Mouse (Mus musculus) kidney, postnatal 0 days (tissue): Measurements from ENCODE around the gene Sapcd1. TPM values are rescaled to one million over a fixed set of nuclear protein-coding genes. Genes with fewer than 3 reads are reported as not detected.
A peak's percentile ranks its signal among the peaks of the same experiment; 100 is the strongest.

ENCODE experiments used
- ATAC-seq: fragments of 200-750 bp; cut with Nextera tagmentation; replicated peaks from 2 replicates; pipeline ENCODE4 v1.8.0; 2017; ENCODE audit warnings: low read depth, moderate number of reproducible peaks, moderate TSS enrichment, moderate library complexity; ENCODE audit not compliant: low FRiP score
- DNase-seq: peaks from one replicate; pipeline ENCODE4 v3.0.0-alpha.2; 2016; ENCODE audit warnings: low spot score
- H3K27ac ChIP-seq: fragments of 300-500 bp; sonication (generic); 2 replicates; pipeline ENCODE4 v1.5.1; 2014; ENCODE audit warnings: mild to moderate bottlenecking
- H3K27me3 ChIP-seq: fragments of 300-500 bp; sonication (generic); 2 replicates; pipeline ENCODE4 v1.6.1; 2014; ENCODE audit warnings: low read length, mixed read lengths; ENCODE audit not compliant: insufficient read depth
- H3K36me3 ChIP-seq: fragments of 300-500 bp; sonication (generic); 2 replicates; pipeline ENCODE4 v1.6.1; 2014; ENCODE audit warnings: low read length, mixed read lengths; ENCODE audit not compliant: insufficient read depth
- H3K4me1 ChIP-seq: fragments of 300-500 bp; sonication (generic); replicated peaks from 2 replicates; pipeline ENCODE4 v1.6.1; 2014; ENCODE audit warnings: antibody characterized with exemption, low read length, mixed read lengths; ENCODE audit not compliant: insufficient read depth
- H3K4me2 ChIP-seq: fragments of 300-500 bp; sonication (generic); 2 replicates; pipeline ENCODE4 v1.6.1; 2014; ENCODE audit warnings: mild to moderate bottlenecking, low read length, moderate library complexity, mixed read lengths
- H3K4me3 ChIP-seq: fragments of 300-500 bp; sonication (generic); replicated peaks from 2 replicates; pipeline ENCODE4 v1.5.1; 2014; ENCODE audit warnings: low read depth, low read length
- H3K9ac ChIP-seq: fragments of 300-500 bp; sonication (generic); 2 replicates; pipeline ENCODE4 v1.6.1; 2014; ENCODE audit warnings: low read depth, low read length
- H3K9me3 ChIP-seq: fragments of 300-500 bp; sonication (generic); replicated peaks from 2 replicates; pipeline ENCODE4 v1.6.1; 2016; ENCODE audit warnings: low read length, inconsistent platforms, mixed read lengths
- CTCF ChIP-seq: IDR thresholded peaks from 2 replicates; pipeline ENCODE4 v1.5.1; 2016; ENCODE audit warnings: antibody characterized with exemption, low read depth, mild to moderate bottlenecking, moderate library complexity
- WGBS: fragments of 180-500 bp; shearing (Covaris S2); extraction: QIAGEN DNeasy Blood & Tissue Kit; methylation state at CpG from one replicate; pipeline ENCODE4 v1.1.7; 2014; 5-methylcytosine and 5-hydroxymethylcytosine counted together
- polyA plus RNA-seq: library from polyadenylated mRNA; unstranded; fragments of >200 nt; fragmentation: Nextera tagmentation; extraction: Ambion mirVana; gene quantifications from 2 replicates; pipeline ENCODE4 v1.2.1, GENCODE M21; 2015

The Sapcd1 gene
- polyA plus RNA-seq, 1 experiment from 2014 or later, result 3.7 TPM

DNA sequence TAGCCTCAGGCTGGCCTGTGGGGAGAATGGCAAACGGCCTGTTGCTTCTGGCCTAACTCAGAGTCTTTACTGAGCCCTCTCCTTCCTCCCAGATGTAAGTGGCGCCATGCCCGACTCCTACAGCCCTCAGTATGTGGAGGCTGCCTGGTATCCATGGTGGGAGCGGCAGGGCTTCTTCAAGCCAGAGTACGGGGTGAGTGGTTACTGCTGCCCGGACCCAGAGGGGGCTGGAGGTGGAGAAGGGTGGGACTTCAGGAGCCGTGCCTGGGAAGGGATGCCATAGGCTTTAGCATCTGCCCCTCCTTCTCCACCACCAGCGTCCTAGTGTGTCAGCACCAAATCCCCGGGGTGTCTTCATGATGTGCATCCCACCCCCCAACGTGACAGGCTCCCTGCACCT is 22.7 kb downstream of the Sapcd1 start:
- ATAC-seq, result no peak
- Histone ChIP-seq H3K4me3 (no peak overlapping the region), H3K4me2 (no peak overlapping the region), H3K9ac (no peak overlapping the region), H3K27me3 (no peaks in the 10 kb centered on the region), H3K9me3 (no peaks in the 10 kb centered on the region), H3K4me1 (peaks cover 7% of the 10 kb centered on the region), H3K36me3 (peaks cover 34% of the 10 kb centered on the region), H3K27ac (no peak overlapping the region)
- no peak for DNase-seq
- 89% methylated on average over 10 of the region's 10 CpGs for WGBS
- no peak for TF ChIP-seq CTCF

- peaks cover 34% of the 10 kb centered on the region for H3K36me3 ChIP-seq
- 95% methylated on average over 17 of the region's 17 CpGs for WGBS
Observed at GRCm38 (mm10) chr17:35004075-35004717, 23.6 kb downstream of the Sapcd1 start.

DNA sequence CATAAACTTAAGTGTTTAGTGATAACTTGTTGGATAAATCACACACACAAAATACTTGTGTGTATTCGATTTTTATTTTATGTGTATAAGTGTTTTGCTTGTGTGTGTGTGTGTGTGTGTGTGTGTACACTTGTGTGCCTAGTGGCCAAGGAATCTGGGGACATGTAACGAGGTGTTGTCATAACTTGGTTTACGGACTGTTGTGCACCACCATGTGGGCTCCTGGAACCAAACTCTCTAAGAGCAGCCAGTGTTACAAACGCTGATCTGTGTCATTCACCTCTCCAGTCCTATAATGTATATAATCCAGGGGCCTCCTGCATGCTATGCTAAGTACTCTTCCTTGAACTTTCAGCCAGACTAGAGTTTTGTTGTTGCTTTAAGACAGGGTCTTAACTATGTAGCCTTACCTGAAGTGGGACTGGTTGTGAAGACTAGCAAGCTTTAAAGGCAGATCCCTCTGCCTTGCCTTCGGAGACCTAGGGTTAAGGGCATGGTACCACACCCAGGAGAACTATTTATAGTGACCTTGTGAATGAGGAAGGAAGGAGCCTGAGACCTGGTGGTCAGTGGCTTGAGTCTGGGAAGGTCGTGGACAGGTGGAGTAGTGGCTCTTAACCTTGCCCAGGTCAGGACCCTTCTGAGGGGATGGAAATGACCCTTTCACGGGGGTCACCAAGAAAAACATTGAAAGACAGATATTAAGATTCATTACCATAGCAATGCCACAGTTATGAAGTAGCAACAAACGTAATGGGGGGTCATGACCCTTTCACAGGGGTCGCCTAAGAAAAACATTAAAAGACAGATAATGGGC is 24.6 kb downstream of the Sapcd1 start:
- no peak for DNase-seq
- no peak for ATAC-seq
- peaks cover 14% of the 10 kb centered on the region for H3K4me1 ChIP-seq
- peaks cover 31% of the 10 kb centered on the region for H3K36me3 ChIP-seq
- H3K27ac ChIP-seq, result 0 out of 2 replicates have a peak overlapping the region, but pooled peaks have one; percentile 19
- H3K4me3 ChIP-seq, result no peak overlapping the region
- no peaks in the 10 kb centered on the region for H3K9me3 ChIP-seq
- H3K4me2 ChIP-seq, result peak overlapping the region; percentile 100; the same call in 1 of the 2 replicates
- 0 out of 2 replicates have a peak overlapping the region, but pooled peaks have one; percentile 8 for H3K9ac ChIP-seq
- TF ChIP-seq CTCF, result no peak
- 47% methylated on average over 9 of the region's 9 CpGs for WGBS
- no peaks in the 10 kb centered on the region for H3K27me3 ChIP-seq

More at GRCm38 (mm10) chr17:35004075-35004717, 23.6 kb downstream of the Sapcd1 start:
- Histone ChIP-seq H3K9ac (no peak overlapping the region), H3K27me3 (no peaks in the 10 kb centered on the region), H3K4me1 (peaks cover 10% of the 10 kb centered on the region), H3K27ac (no peak overlapping the region), H3K4me3 (no peak overlapping the region), H3K9me3 (no peaks in the 10 kb centered on the region), H3K4me2 (no peak overlapping the region)
- ATAC-seq (no peak), DNase-seq (no peak)
- no peak for TF ChIP-seq CTCF

DNA sequence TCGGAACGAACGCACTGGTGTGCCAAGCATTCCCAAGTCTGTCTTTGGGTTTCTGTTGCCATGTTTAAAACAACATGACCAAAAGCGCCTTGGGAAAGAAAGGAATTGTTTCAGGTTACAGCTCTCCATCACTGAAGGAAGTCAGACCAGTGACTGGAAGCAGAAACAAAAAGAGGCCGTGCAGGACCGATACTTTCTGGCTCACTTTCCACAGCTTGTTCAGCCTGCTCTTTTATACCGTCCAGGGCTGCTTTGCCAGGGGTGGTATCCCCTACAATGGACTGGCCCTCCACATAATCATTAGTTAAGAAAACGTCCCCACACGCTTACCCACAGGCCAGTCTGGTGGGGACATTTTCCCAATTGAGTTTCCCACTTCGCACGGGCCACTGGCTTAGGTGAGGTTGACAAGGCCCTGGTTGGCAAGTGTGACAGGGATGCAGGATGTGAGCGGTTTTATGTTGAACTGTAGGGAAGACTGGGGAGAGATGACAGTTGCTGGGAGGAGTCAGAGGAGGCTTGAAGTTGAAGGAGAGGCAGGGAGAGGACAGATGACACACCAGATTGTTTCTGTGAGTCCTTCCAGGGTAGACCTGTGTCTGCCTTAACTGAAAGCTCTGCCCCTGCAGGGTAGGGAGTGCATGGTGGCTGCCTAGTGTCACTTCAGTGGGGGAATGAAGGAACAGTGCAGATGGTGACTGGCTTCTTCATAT is 25.5 kb downstream of the Sapcd1 start:
- H3K27me3 ChIP-seq, result no peaks in the 10 kb centered on the region
- H3K4me2 ChIP-seq, result peak overlapping the region; percentile 100
- DNase-seq (peak; percentile 52), ATAC-seq (no peak)
- H3K4me1 ChIP-seq, result peaks cover 14% of the 10 kb centered on the region
- peak overlapping the region; percentile 98 for H3K27ac ChIP-seq
- WGBS, result 4% methylated on average over 12 of the region's 12 CpGs
- H3K4me3 ChIP-seq, result peak overlapping the region; percentile 78
- peak overlapping the region; percentile 85 for H3K9ac ChIP-seq
- TF ChIP-seq CTCF, result no peak
- H3K9me3 ChIP-seq, result no peaks in the 10 kb centered on the region
- H3K36me3 ChIP-seq, result peaks cover 23% of the 10 kb centered on the region

DNA sequence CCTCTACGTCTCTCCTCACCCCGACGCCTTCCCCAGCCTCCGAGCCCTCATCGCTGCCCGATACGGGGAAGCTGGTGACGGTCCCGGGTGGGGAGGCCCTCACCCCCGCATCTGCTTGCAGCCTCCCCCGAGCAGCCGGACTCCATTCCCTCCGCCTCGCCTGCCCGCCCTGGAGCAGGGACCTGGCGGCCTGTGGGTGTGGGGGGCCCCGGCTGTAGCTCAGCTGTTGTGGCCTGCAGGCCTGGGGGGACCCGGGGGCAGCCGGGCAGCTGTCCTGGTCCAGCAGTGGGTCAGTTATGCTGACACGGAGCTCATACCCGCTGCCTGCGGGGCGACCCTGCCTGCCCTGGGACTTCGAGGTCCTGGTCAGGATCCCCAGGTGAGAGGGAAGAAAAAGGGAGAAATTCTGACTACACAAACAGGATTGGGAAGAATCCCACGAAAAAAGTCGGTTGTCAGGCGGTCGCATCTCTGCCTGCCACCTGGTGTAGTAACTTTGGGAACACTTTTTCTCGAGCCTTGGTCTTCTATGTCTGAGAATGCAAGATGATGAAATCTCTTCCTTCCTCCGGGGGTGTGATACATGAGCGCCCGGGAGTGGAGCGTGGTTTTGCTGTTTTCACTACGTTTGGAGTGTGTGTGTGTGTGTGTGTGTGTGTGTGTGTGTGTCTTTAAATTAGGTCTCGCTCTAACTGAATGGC is 26.2 kb downstream of the Sapcd1 start:
- peak overlapping the region; percentile 100 for H3K4me2 ChIP-seq
- no peaks in the 10 kb centered on the region for H3K9me3 ChIP-seq
- no peaks in the 10 kb centered on the region for H3K27me3 ChIP-seq
- H3K9ac ChIP-seq, result peak overlapping the region; percentile 85
- H3K4me1 ChIP-seq, result peaks cover 14% of the 10 kb centered on the region
- DNase-seq (peak; percentile 49), ATAC-seq (peak; percentile 22)
- H3K4me3 ChIP-seq, result peak overlapping the region; percentile 78
- peaks cover 21% of the 10 kb centered on the region for H3K36me3 ChIP-seq
- TF ChIP-seq CTCF, result no peak
- WGBS, result under 1% methylated on average over 35 of the region's 35 CpGs
- peak overlapping the region; percentile 98 for H3K27ac ChIP-seq
